Mouse (Mus musculus) thymus, adult 2 months (tissue): ENCODE measurements around the gene Rev1. TPM values are rescaled to one million over a fixed set of nuclear protein-coding genes. Genes with fewer than 3 reads are reported as not detected.
"Not testable (repeated sequence)": the region's sequence is repeated elsewhere in the genome, so short reads cannot be mapped to it uniquely, and the experiment has no call there.

ENCODE experiments used
- DNase-seq: peaks from one replicate; pipeline ENCODE4 v3.0.0; 2021
- H3K27ac ChIP-seq: fragments of 200-500 bp; 2 replicates; pipeline ENCODE4 v1.5.1; 2012; ENCODE audit warnings: low read length, control low read depth; ENCODE audit not compliant: control insufficient read depth, insufficient read depth
- H3K27me3 ChIP-seq: fragments of 200-500 bp; 2 replicates; pipeline ENCODE4 v1.6.1; 2012; ENCODE audit warnings: mild to moderate bottlenecking, low read length, moderate library complexity, mixed read lengths; ENCODE audit not compliant: control insufficient read depth, insufficient read depth
- H3K36me3 ChIP-seq: fragments of 200-500 bp; 2 replicates; pipeline ENCODE4 v1.6.1; 2012; ENCODE audit warnings: mild to moderate bottlenecking, low read length, moderate library complexity; ENCODE audit not compliant: control insufficient read depth, insufficient read depth
- H3K4me1 ChIP-seq: fragments of 200-500 bp; replicated peaks from 2 replicates; pipeline ENCODE4 v1.6.1; 2012; ENCODE audit warnings: low read length; ENCODE audit not compliant: control insufficient read depth, insufficient read depth
- H3K4me3 ChIP-seq: fragments of 200-500 bp; 2 replicates; pipeline ENCODE4 v1.5.1; 2012; ENCODE audit warnings: mild to moderate bottlenecking, low read length, control low read depth, moderate library complexity; ENCODE audit not compliant: control insufficient read depth, insufficient read depth
- CTCF ChIP-seq: fragments of 200-500 bp; IDR thresholded peaks from 2 replicates; pipeline ENCODE4 v1.5.1; 2012; ENCODE audit warnings: mild to moderate bottlenecking, control low read depth, low read length, moderate library complexity, borderline replicate concordance; ENCODE audit not compliant: control insufficient read depth, poor library complexity, insufficient read depth; ENCODE audit errors: extremely low read depth
- POLR2A ChIP-seq: fragments of 200-500 bp; IDR thresholded peaks from 2 replicates; pipeline ENCODE4 v1.6.1; 2012; ENCODE audit warnings: mild to moderate bottlenecking, low read length, control low read depth, moderate library complexity; ENCODE audit not compliant: control insufficient read depth, poor library complexity, insufficient read depth; ENCODE audit errors: extremely low read depth
- WGBS: fragments of 180-500 bp; shearing (Covaris S2); methylation state at CpG from one replicate; pipeline ENCODE4 v1.1.7; 2018; 5-methylcytosine and 5-hydroxymethylcytosine counted together
- polyA plus RNA-seq: library from polyadenylated mRNA; depleted of rRNA; stranded (reverse); fragments of >200 nt; gene quantifications from 2 replicates; pipeline ENCODE4 v1.2.3, GENCODE M21; 2012

Rev1 gene
- polyA plus RNA-seq, 1 experiment: 15.7 TPM

DNA sequence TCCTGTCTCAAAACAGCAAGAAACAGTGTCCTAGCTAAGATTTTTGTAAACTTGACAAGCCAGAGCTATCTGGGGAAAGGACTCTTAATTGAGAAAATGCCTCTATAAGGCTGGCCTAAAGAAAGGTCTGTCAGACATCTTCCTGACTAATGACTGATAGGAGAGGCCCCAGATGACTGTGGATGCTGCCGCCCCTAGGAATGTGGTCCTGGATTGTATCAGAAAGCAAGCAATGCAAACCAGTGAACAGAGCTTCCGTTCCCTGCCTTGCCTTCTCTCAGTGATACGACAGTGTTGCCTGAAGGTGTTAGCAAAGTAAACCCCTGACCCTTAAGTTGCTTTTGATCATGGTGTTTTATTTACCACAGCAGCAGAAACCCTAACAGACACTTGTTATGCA is 25.8 kb downstream of the Rev1 start:
- no peaks in the 10 kb centered on the region for H3K27me3 ChIP-seq
- DNase-seq: no peak
- 99% methylated on average over 3 of the region's 3 CpGs for WGBS
- no peak overlapping the region for H3K4me3 ChIP-seq
- H3K36me3 ChIP-seq: no peaks in the 10 kb centered on the region
- TF ChIP-seq CTCF (no peak), POLR2A (no peak)
- no peaks in the 10 kb centered on the region for H3K4me1 ChIP-seq
- no peak overlapping the region for H3K27ac ChIP-seq

- Histone ChIP-seq H3K4me3 (no peak overlapping the region), H3K27me3 (no peaks in the 10 kb centered on the region), H3K27ac (no peak overlapping the region), H3K4me1 (no peaks in the 10 kb centered on the region), H3K36me3 (peaks cover 5% of the 10 kb centered on the region)
- TF ChIP-seq CTCF (no peak), POLR2A (no peak)
- WGBS: 97% methylated on average over 1 of the region's 1 CpGs
- no peak for DNase-seq
Observed at GRCm38 (mm10) chr1:38103214-38103613, 26.4 kb downstream of the Rev1 start.

- peaks cover 19% of the 10 kb centered on the region for H3K36me3 ChIP-seq
- TF ChIP-seq CTCF: no peak
- no peak for TF ChIP-seq POLR2A
- H3K4me1 ChIP-seq: no peaks in the 10 kb centered on the region
- no peak overlapping the region for H3K27ac ChIP-seq
- no peaks in the 10 kb centered on the region for H3K27me3 ChIP-seq
- DNase-seq: no peak
- no peak overlapping the region for H3K4me3 ChIP-seq
- 80% methylated on average over 8 of the region's 8 CpGs for WGBS
Observed at GRCm38 (mm10) chr1:38081316-38081715, 48.3 kb downstream of the Rev1 start.

GRCm38 (mm10) chr1:38071326-38071725 is 58.3 kb downstream of the Rev1 start:
- TF ChIP-seq POLR2A (no peak), CTCF (no peak)
- H3K36me3 ChIP-seq: peaks cover 28% of the 10 kb centered on the region

DNA sequence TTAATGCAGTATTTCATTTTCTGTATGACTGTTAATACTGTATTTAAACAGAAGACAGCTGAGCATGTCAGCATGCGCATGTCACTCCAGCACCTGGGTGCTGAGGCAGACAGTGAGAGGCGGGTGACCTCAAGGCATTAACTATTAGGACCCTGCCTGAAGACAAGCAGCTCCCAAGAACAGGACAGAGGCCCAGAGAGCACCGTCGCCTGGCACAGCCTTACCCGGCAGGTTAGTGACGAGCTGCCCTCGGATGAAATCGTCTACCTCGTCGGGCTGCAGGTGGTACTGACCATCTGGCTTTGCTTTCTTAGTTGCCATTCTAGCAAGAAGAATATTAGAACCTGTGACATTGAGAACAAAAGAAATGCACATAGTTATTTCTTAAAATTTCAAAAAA is 62.3 kb downstream of the Rev1 start:
- peaks cover 31% of the 10 kb centered on the region for H3K36me3 ChIP-seq
- 98% methylated on average over 10 of the region's 10 CpGs for WGBS
- TF ChIP-seq POLR2A (no peak), CTCF (no peak)

More at GRCm38 (mm10) chr1:38071326-38071725, 58.3 kb downstream of the Rev1 start:
- Histone ChIP-seq H3K4me3 (no peak overlapping the region), H3K27ac (no peak overlapping the region), H3K27me3 (no peaks in the 10 kb centered on the region), H3K4me1 (no peaks in the 10 kb centered on the region)
- DNase-seq: no peak
- 94% methylated on average over 8 of the region's 8 CpGs for WGBS

DNA sequence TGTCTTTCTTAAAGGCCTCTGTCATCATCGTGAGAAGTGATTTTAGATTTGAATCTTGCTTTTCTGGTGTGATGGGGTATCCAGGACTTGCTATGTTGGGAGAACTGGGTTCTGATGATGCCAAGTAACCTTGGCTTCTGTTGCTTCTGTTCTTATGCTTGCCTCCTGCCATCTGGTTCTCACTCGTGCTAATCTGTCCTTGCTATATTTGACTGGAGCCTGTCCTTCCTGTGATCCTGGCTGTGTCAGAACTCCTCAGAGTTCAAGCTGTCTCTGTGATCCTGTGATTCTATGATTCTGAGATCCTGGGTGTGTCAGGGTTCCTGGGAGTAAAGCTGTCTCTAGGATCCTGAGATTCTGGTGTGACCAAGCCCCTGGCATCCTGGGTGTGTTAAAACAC is 67.4 kb downstream of the Rev1 start:
- H3K36me3 ChIP-seq: peaks cover 32% of the 10 kb centered on the region
- H3K4me3 ChIP-seq, DNase-seq, H3K4me1 ChIP-seq, H3K27me3 ChIP-seq, H3K27ac ChIP-seq: not testable (repeated sequence)
- WGBS: 96% methylated on average over 2 of the region's 2 CpGs

More for the DNA sequence above, 62.3 kb downstream of the Rev1 start:
- DNase-seq: no peak
- Histone ChIP-seq H3K27ac (no peak overlapping the region), H3K4me3 (no peak overlapping the region), H3K27me3 (no peaks in the 10 kb centered on the region), H3K4me1 (no peaks in the 10 kb centered on the region)

- DNase-seq: no peak
- Histone ChIP-seq H3K27me3 (no peaks in the 10 kb centered on the region), H3K4me1 (no peaks in the 10 kb centered on the region), H3K4me3 (no peak overlapping the region), H3K27ac (no peak overlapping the region), H3K36me3 (peaks cover 46% of the 10 kb centered on the region)
- WGBS: 91% methylated on average over 6 of the region's 6 CpGs
- TF ChIP-seq CTCF (no peak), POLR2A (no peak)
Observed at GRCm38 (mm10) chr1:38058417-38058816, 71.2 kb downstream of the Rev1 start.

GRCm38 (mm10) chr1:38055176-38055575 is 74.4 kb downstream of the Rev1 start:
- Histone ChIP-seq H3K36me3 (peaks cover 60% of the 10 kb centered on the region), H3K4me3 (no peak overlapping the region), H3K4me1 (no peaks in the 10 kb centered on the region), H3K27me3 (no peaks in the 10 kb centered on the region), H3K27ac (no peak overlapping the region)
- 97% methylated on average over 5 of the region's 5 CpGs for WGBS
- TF ChIP-seq POLR2A (no peak), CTCF (no peak)
- DNase-seq: no peak
